Mouse (Mus musculus): ENCODE data around the gene Prss54. TPM values are rescaled to one million over a fixed set of nuclear protein-coding genes. Genes with fewer than 3 reads are reported as not detected.
"Not testable (repeated sequence)": the region's sequence is repeated elsewhere in the genome, so short reads cannot be mapped to it uniquely, and the experiment has no call there.

Gene Prss54
- total and polyA plus RNA-seq, 2 experiments from 2014 or later = not detected

GRCm38 (mm10) chr8:95609406-95609805 lies 33.3 kb upstream of the Prss54 start:
- no peaks in the 10 kb centered on the region for H3K9me3 ChIP-seq (ENCODE audit: low read length)
- 87% methylated on average over 5 of the region's 5 CpGs for WGBS
- no peak for TF ChIP-seq CTCF (IDR thresholded peaks at IDR 0.05)
- no peak for ATAC-seq (ENCODE audit: low FRiP score)
- no peak overlapping the region for H3K27ac ChIP-seq (ENCODE audit: low read depth, low read length)
- no peaks in the 10 kb centered on the region for H3K27me3 ChIP-seq (ENCODE audit: insufficient read depth, low read length)
- no peak overlapping the region for H3K4me3 ChIP-seq (ENCODE audit: low read depth, low read length)
- H3K9ac ChIP-seq (replicated peaks; ENCODE audit: low read length, poor library complexity, severe bottlenecking) = no peak overlapping the region
- no peak for DNase-seq (ENCODE audit: low spot score)
- no peaks in the 10 kb centered on the region for H3K36me3 ChIP-seq (ENCODE audit: insufficient read depth, low read length)
- H3K4me1 ChIP-seq (ENCODE audit: insufficient read depth, low read length) = no peaks in the 10 kb centered on the region
- no peak overlapping the region for H3K4me2 ChIP-seq (ENCODE audit: low read depth, low read length, poor library complexity, severe bottlenecking)

GRCm38 (mm10) chr8:95607210-95607609 lies 31.1 kb upstream of the Prss54 start:
- ATAC-seq (ENCODE audit: low FRiP score) = no peak
- Histone ChIP-seq H3K4me2 (ENCODE audit: low read depth, low read length, poor library complexity, severe bottlenecking) (no peak overlapping the region), H3K4me3 (ENCODE audit: low read depth, low read length) (no peak overlapping the region), H3K27ac (ENCODE audit: low read depth, low read length) (no peak overlapping the region), H3K4me1 (ENCODE audit: insufficient read depth, low read length) (no peaks in the 10 kb centered on the region), H3K9ac (replicated peaks; ENCODE audit: low read length, poor library complexity, severe bottlenecking) (no peak overlapping the region), H3K27me3 (ENCODE audit: insufficient read depth, low read length) (no peaks in the 10 kb centered on the region), H3K36me3 (ENCODE audit: insufficient read depth, low read length) (no peaks in the 10 kb centered on the region), H3K9me3 (ENCODE audit: low read length) (no peaks in the 10 kb centered on the region)
- WGBS = 54% methylated on average over 9 of the region's 9 CpGs
- no peak for TF ChIP-seq CTCF (IDR thresholded peaks at IDR 0.05)
- no peak for DNase-seq (ENCODE audit: low spot score)

GRCm38 (mm10) chr8:95606509-95606908 lies 30.4 kb upstream of the Prss54 start:
- peak; percentile 60 for TF ChIP-seq CTCF (IDR thresholded peaks at IDR 0.05)
- not testable (repeated sequence) for ATAC-seq (ENCODE audit: low FRiP score); DNase-seq (ENCODE audit: low spot score); H3K9me3 ChIP-seq (ENCODE audit: low read length); H3K36me3 ChIP-seq (ENCODE audit: insufficient read depth, low read length); H3K4me1 ChIP-seq (ENCODE audit: insufficient read depth, low read length); H3K4me3 ChIP-seq (ENCODE audit: low read depth, low read length); H3K27ac ChIP-seq (ENCODE audit: low read depth, low read length); H3K4me2 ChIP-seq (ENCODE audit: low read depth, low read length, poor library complexity, severe bottlenecking); H3K27me3 ChIP-seq (ENCODE audit: insufficient read depth, low read length); H3K9ac ChIP-seq (replicated peaks; ENCODE audit: low read length, poor library complexity, severe bottlenecking)
- WGBS = 22% methylated on average over 4 of the region's 5 CpGs

GRCm38 (mm10) chr8:95602168-95602567 lies 26.0 kb upstream of the Prss54 start:
- Histone ChIP-seq H3K4me2 (ENCODE audit: low read depth, low read length, poor library complexity, severe bottlenecking) (no peak overlapping the region), H3K9me3 (ENCODE audit: low read length) (no peaks in the 10 kb centered on the region), H3K36me3 (ENCODE audit: insufficient read depth, low read length) (no peaks in the 10 kb centered on the region), H3K27ac (ENCODE audit: low read depth, low read length) (no peak overlapping the region), H3K4me1 (ENCODE audit: insufficient read depth, low read length) (no peaks in the 10 kb centered on the region), H3K4me3 (ENCODE audit: low read depth, low read length) (no peak overlapping the region), H3K27me3 (ENCODE audit: insufficient read depth, low read length) (no peaks in the 10 kb centered on the region), H3K9ac (replicated peaks; ENCODE audit: low read length, poor library complexity, severe bottlenecking) (no peak overlapping the region)
- peak; percentile 52 for TF ChIP-seq CTCF (IDR thresholded peaks at IDR 0.05)
- DNase-seq (ENCODE audit: low spot score) (no peak), ATAC-seq (ENCODE audit: low FRiP score) (no peak)
- 83% methylated on average over 2 of the region's 2 CpGs for WGBS

- Histone ChIP-seq H3K36me3 (ENCODE audit: insufficient read depth, low read length) (no peaks in the 10 kb centered on the region), H3K27me3 (ENCODE audit: insufficient read depth, low read length) (no peaks in the 10 kb centered on the region), H3K4me3 (ENCODE audit: low read depth, low read length) (no peak overlapping the region), H3K4me2 (ENCODE audit: low read depth, low read length, poor library complexity, severe bottlenecking) (no peak overlapping the region), H3K9me3 (ENCODE audit: low read length) (no peaks in the 10 kb centered on the region), H3K4me1 (ENCODE audit: insufficient read depth, low read length) (no peaks in the 10 kb centered on the region), H3K27ac (ENCODE audit: low read depth, low read length) (no peak overlapping the region), H3K9ac (replicated peaks; ENCODE audit: low read length, poor library complexity, severe bottlenecking) (no peak overlapping the region)
- no peak for ATAC-seq (ENCODE audit: low FRiP score)
- 73% methylated on average over 15 of the region's 15 CpGs for WGBS
- no peak for DNase-seq (ENCODE audit: low spot score)
- no peak for TF ChIP-seq CTCF (IDR thresholded peaks at IDR 0.05)
Observed at GRCm38 (mm10) chr8:95601306-95601705, 25.2 kb upstream of the Prss54 start.

- WGBS = 12% methylated on average over 11 of the region's 11 CpGs
- TF ChIP-seq CTCF (IDR thresholded peaks at IDR 0.05) = peak; percentile 88
- Histone ChIP-seq H3K4me1 (ENCODE audit: insufficient read depth, low read length) (no peaks in the 10 kb centered on the region), H3K4me3 (ENCODE audit: low read depth, low read length) (no peak overlapping the region), H3K4me2 (ENCODE audit: low read depth, low read length, poor library complexity, severe bottlenecking) (no peak overlapping the region), H3K9me3 (ENCODE audit: low read length) (no peaks in the 10 kb centered on the region), H3K9ac (replicated peaks; ENCODE audit: low read length, poor library complexity, severe bottlenecking) (no peak overlapping the region), H3K27me3 (ENCODE audit: insufficient read depth, low read length) (no peaks in the 10 kb centered on the region), H3K36me3 (ENCODE audit: insufficient read depth, low read length) (no peaks in the 10 kb centered on the region), H3K27ac (ENCODE audit: low read depth, low read length) (no peak overlapping the region)
- DNase-seq (ENCODE audit: low spot score) = peak; percentile 78
- 0 out of 2 replicates have a peak, but pooled peaks have one; percentile 60 for ATAC-seq (ENCODE audit: low FRiP score)
Observed at GRCm38 (mm10) chr8:95599861-95600260, 23.7 kb upstream of the Prss54 start.

Data from midbrain, postnatal 0 days (tissue).